Mouse (Mus musculus) embryonic facial prominence, embryonic 14.5 days (tissue): Measurements from ENCODE around the gene Spats2l. TPM values are rescaled to one million over a fixed set of nuclear protein-coding genes. Genes with fewer than 3 reads are reported as not detected.

Experiments used
- ATAC-seq: fragments of 200-750 bp; cut with Nextera tagmentation; 2 replicates; pipeline ENCODE4 v1.8.0; 2017; ENCODE audit warnings: low read depth, moderate number of reproducible peaks, moderate TSS enrichment
- DNase-seq: peaks from one replicate; pipeline ENCODE4 v3.0.0-alpha.2; 2015; ENCODE audit warnings: low spot score
- H3K27ac ChIP-seq: fragments of 300-500 bp; sonication (generic); replicated peaks from 2 replicates; pipeline ENCODE4 v1.5.1; 2014; ENCODE audit warnings: low read depth, mild to moderate bottlenecking, low read length, moderate library complexity
- H3K27me3 ChIP-seq: fragments of 300-500 bp; sonication (generic); replicated peaks from 2 replicates; pipeline ENCODE4 v1.6.1; 2014; ENCODE audit warnings: low read length; ENCODE audit not compliant: control insufficient read depth, insufficient read depth
- H3K36me3 ChIP-seq: fragments of 300-500 bp; sonication (generic); 2 replicates; pipeline ENCODE4 v1.6.1; 2014; ENCODE audit warnings: low read length, mixed read lengths; ENCODE audit not compliant: control insufficient read depth, insufficient read depth
- H3K4me1 ChIP-seq: fragments of 300-500 bp; sonication (generic); 2 replicates; pipeline ENCODE4 v1.6.1; 2014; ENCODE audit warnings: antibody characterized with exemption, low read length; ENCODE audit not compliant: control insufficient read depth, insufficient read depth
- H3K4me2 ChIP-seq: fragments of 300-500 bp; sonication (generic); 2 replicates; pipeline ENCODE4 v1.6.1; 2014; ENCODE audit warnings: low read depth, mild to moderate bottlenecking, low read length, moderate library complexity, mixed read lengths
- H3K4me3 ChIP-seq: fragments of 300-500 bp; sonication (generic); 2 replicates; pipeline ENCODE4 v1.5.1; 2014; ENCODE audit warnings: low read depth, mild to moderate bottlenecking, low read length
- H3K9ac ChIP-seq: fragments of 300-500 bp; sonication (generic); 2 replicates; pipeline ENCODE4 v1.6.1; 2014; ENCODE audit warnings: low read depth, mild to moderate bottlenecking, low read length, moderate library complexity, mixed read lengths
- H3K9me3 ChIP-seq: fragments of 300-500 bp; sonication (generic); 2 replicates; pipeline ENCODE4 v1.6.1; 2016; ENCODE audit warnings: low read length; ENCODE audit not compliant: control insufficient read depth
- WGBS: fragments of 180-500 bp; shearing (Covaris S2); extraction: QIAGEN DNeasy Blood & Tissue Kit; methylation state at CpG from one replicate; pipeline ENCODE4 v1.1.7; 2014; 5-methylcytosine and 5-hydroxymethylcytosine counted together
- polyA plus RNA-seq: library from polyadenylated mRNA; unstranded; fragments of >200 nt; fragmentation: Nextera tagmentation; extraction: Ambion mirVana; gene quantifications from 2 replicates; pipeline ENCODE4 v1.2.1, GENCODE M21; 2014

Spats2l gene
- polyA plus RNA-seq, 1 experiment from 2014 or later: 160 TPM

DNA sequence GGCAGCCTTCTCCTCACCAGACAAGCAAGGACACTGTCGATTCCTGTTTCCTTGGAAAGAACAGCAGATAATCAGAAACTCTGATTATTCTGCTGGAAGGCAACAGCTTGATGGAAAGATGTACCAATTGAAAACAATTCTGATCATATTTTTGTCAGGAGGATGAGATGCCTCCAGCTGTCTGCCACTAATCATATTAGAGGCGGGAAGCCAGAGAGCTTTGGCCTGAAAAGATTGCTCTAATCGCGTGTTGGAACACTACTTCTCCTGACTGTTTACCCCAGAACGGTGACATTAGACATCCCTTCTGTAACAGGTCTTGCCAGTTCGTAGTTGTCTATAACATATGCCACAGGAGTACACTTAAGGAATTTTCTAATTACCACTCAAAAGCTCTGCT, 26.9 kb downstream of the Spats2l start:
- Histone ChIP-seq H3K4me2 (no peak overlapping the region), H3K9me3 (no peaks in the 10 kb centered on the region), H3K4me1 (no peaks in the 10 kb centered on the region), H3K9ac (no peak overlapping the region), H3K36me3 (peaks cover 12% of the 10 kb centered on the region), H3K27ac (no peak overlapping the region), H3K27me3 (no peaks in the 10 kb centered on the region), H3K4me3 (no peak overlapping the region)
- DNase-seq (no peak), ATAC-seq (no peak)
- 71% methylated on average over 6 of the region's 6 CpGs for WGBS

DNA sequence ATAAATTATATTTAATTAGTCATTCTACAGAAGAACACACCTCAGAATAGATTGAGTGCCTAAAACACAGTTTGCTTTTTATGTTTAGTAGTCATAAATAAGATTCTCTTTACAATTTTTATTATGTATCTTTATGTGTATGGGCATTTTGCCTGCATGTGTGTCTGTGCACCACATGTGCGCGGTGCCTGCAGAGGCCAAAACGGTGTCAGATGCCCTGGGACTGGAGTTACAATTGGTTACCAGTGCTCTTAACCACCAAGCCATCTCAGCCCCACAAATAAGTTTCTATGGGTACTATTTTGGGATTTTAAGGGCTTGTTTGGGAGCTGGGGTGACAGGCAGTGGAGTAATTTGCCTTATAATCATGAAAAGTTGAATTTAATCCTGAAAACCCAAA, 32.2 kb downstream of the Spats2l start:
- ATAC-seq (no peak), DNase-seq (no peak)
- Histone ChIP-seq H3K9me3 (no peaks in the 10 kb centered on the region), H3K9ac (no peak overlapping the region), H3K36me3 (peaks cover 22% of the 10 kb centered on the region), H3K4me2 (no peak overlapping the region), H3K27me3 (no peaks in the 10 kb centered on the region), H3K4me3 (no peak overlapping the region), H3K27ac (no peak overlapping the region), H3K4me1 (peaks cover 11% of the 10 kb centered on the region)
- WGBS: 78% methylated on average over 3 of the region's 3 CpGs

GRCm38 (mm10) chr1:57807882-57808281, 33.9 kb downstream of the Spats2l start:
- H3K36me3 ChIP-seq: peaks cover 22% of the 10 kb centered on the region
- H3K9ac ChIP-seq: no peak overlapping the region
- peaks cover 11% of the 10 kb centered on the region for H3K4me1 ChIP-seq
- H3K27ac ChIP-seq: no peak overlapping the region
- 43% methylated on average over 5 of the region's 7 CpGs for WGBS
- no peak overlapping the region for H3K4me2 ChIP-seq
- no peak for DNase-seq
- H3K9me3 ChIP-seq: no peaks in the 10 kb centered on the region
- no peak overlapping the region for H3K4me3 ChIP-seq
- no peaks in the 10 kb centered on the region for H3K27me3 ChIP-seq
- no peak for ATAC-seq

GRCm38 (mm10) chr1:57810221-57810620, 36.3 kb downstream of the Spats2l start:
- H3K4me1 ChIP-seq: peaks cover 15% of the 10 kb centered on the region
- H3K9me3 ChIP-seq: no peaks in the 10 kb centered on the region
- WGBS: 53% methylated on average over 4 of the region's 4 CpGs
- DNase-seq (no peak), ATAC-seq (no peak)
- no peak overlapping the region for H3K27ac ChIP-seq
- no peaks in the 10 kb centered on the region for H3K27me3 ChIP-seq
- no peak overlapping the region for H3K9ac ChIP-seq
- no peak overlapping the region for H3K4me3 ChIP-seq
- peaks cover 16% of the 10 kb centered on the region for H3K36me3 ChIP-seq
- H3K4me2 ChIP-seq: no peak overlapping the region

DNA sequence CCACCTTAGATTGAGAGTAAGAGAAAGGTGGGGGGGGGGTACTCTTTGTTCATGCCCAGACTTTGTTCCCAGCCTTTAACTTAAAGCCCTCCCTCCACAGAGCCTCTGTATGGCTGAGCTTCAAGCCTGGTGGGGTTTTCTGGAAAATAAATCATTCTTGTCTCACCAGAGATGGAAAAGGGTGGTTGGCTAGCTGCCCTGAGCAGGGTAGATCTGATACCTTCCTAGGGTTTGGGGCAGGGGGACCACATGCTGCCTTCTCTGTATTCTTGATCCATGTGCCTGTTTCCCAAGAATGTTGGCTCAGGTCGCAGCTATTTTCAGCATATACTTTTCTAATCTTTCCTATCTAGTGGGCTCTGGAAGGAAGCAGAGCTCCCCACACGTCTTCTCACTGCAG, 43.1 kb downstream of the Spats2l start:
- no peak overlapping the region for H3K9ac ChIP-seq
- ATAC-seq: no peak
- peak overlapping the region; percentile 67 for H3K27ac ChIP-seq
- no peaks in the 10 kb centered on the region for H3K9me3 ChIP-seq
- WGBS: 37% methylated on average over 2 of the region's 2 CpGs
- H3K27me3 ChIP-seq: no peaks in the 10 kb centered on the region
- no peak overlapping the region for H3K4me3 ChIP-seq
- peak; percentile 82 for DNase-seq
- H3K4me1 ChIP-seq: peaks cover 35% of the 10 kb centered on the region
- 0 out of 2 replicates have a peak, but pooled peaks cover 7% of the 10 kb centered on the region for H3K36me3 ChIP-seq
- no peak overlapping the region for H3K4me2 ChIP-seq

- 33% methylated on average over 6 of the region's 6 CpGs for WGBS
- peaks cover 38% of the 10 kb centered on the region for H3K4me1 ChIP-seq
- H3K4me2 ChIP-seq: no peak overlapping the region
- H3K27ac ChIP-seq: peak overlapping the region; percentile 55
- no peaks in the 10 kb centered on the region for H3K27me3 ChIP-seq
- no peaks in the 10 kb centered on the region for H3K9me3 ChIP-seq
- 0 out of 2 replicates have a peak, but pooled peaks cover 7% of the 10 kb centered on the region for H3K36me3 ChIP-seq
- ATAC-seq (peak; percentile 74; the same call in 1 of the 2 replicates), DNase-seq (peak; percentile 83)
- no peak overlapping the region for H3K4me3 ChIP-seq
- no peak overlapping the region for H3K9ac ChIP-seq
Measured at GRCm38 (mm10) chr1:57820428-57820997, 46.6 kb downstream of the Spats2l start.

- Histone ChIP-seq H3K4me1 (peaks cover 27% of the 10 kb centered on the region), H3K4me2 (no peak overlapping the region), H3K27ac (peak overlapping the region; percentile 21; the same call in 1 of the 2 replicates), H3K36me3 (peaks cover 5% of the 10 kb centered on the region; the same call in 1 of the 2 replicates), H3K9ac (no peak overlapping the region), H3K9me3 (no peaks in the 10 kb centered on the region), H3K4me3 (no peak overlapping the region), H3K27me3 (no peaks in the 10 kb centered on the region)
- WGBS: 65% methylated on average over 17 of the region's 17 CpGs
- no peak for ATAC-seq
- no peak for DNase-seq
Measured at GRCm38 (mm10) chr1:57824966-57825759, 51.2 kb downstream of the Spats2l start.

DNA sequence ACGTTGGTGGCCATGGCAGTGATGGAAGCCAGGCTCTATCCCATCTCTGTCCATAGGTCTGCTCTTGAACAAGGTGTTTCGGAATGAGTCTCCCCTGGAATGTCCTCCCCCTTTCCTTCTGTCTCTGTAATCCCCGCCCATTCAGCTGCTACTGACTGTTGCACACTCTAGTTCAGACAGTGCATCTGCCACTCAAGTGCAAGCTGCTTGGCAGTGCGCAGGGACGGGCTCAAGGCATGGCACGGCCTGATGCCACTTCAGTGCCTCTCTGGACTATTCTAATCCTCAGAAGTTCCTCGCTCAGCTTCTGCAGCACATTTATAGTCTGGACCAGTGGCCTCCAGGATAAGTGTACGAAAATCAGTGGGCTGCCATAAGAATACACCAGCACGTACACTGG, 52.3 kb downstream of the Spats2l start:
- Histone ChIP-seq H3K36me3 (peaks cover 5% of the 10 kb centered on the region; the same call in 1 of the 2 replicates), H3K9ac (no peak overlapping the region), H3K27me3 (no peaks in the 10 kb centered on the region), H3K27ac (no peak overlapping the region), H3K4me1 (peaks cover 20% of the 10 kb centered on the region; the same call in 1 of the 2 replicates), H3K9me3 (no peaks in the 10 kb centered on the region), H3K4me2 (no peak overlapping the region), H3K4me3 (no peak overlapping the region)
- WGBS: 84% methylated on average over 9 of the region's 9 CpGs
- no peak for ATAC-seq
- no peak for DNase-seq
